Mouse (Mus musculus) mature B cell (primary cell): ENCODE data around the gene Sergef.

ENCODE experiments used
- in situ Hi-C: fragments of 300-500 bp; cut with MboI; formaldehyde crosslinking; loops from 2 replicates; pipeline ENCODE4 v1.14.3; 2019

Gene Sergef

GRCm38 (mm10) chr7:46616429-46617005 lies 23.1 kb downstream of the Sergef start:
- in situ Hi-C loops: no loop called here

- in situ Hi-C loops: no loop called here
Measured at GRCm38 (mm10) chr7:46615256-46615977, 24.2 kb downstream of the Sergef start.

- in situ Hi-C loops: no loop called here
Measured at GRCm38 (mm10) chr7:46614263-46614662, 25.3 kb downstream of the Sergef start.

GRCm38 (mm10) chr7:46613091-46613490 lies 26.5 kb downstream of the Sergef start:
- in situ Hi-C loops: no loop called here

- in situ Hi-C loops: no loop called here
Measured at GRCm38 (mm10) chr7:46612421-46612937, 27.1 kb downstream of the Sergef start.

- in situ Hi-C loops: no loop called here
Measured at GRCm38 (mm10) chr7:46611970-46612369, 27.6 kb downstream of the Sergef start.

GRCm38 (mm10) chr7:46609317-46609716 lies 30.3 kb downstream of the Sergef start:
- in situ Hi-C loops: no loop called here

GRCm38 (mm10) chr7:46607428-46608055 lies 32.1 kb downstream of the Sergef start:
- in situ Hi-C loops: no loop called here

- in situ Hi-C loops: no loop called here
Measured at GRCm38 (mm10) chr7:46607031-46607426, 32.6 kb downstream of the Sergef start.

GRCm38 (mm10) chr7:46606391-46607030 lies 33.1 kb downstream of the Sergef start:
- in situ Hi-C loops: no loop called here

- in situ Hi-C loops: loop anchor here (5.0 kb wide), 1 partner anchor 211 kb away; no protein-coding TSS in a partner anchor
Measured at GRCm38 (mm10) chr7:46603051-46603450, 36.6 kb downstream of the Sergef start.

GRCm38 (mm10) chr7:46602079-46602478 lies 37.5 kb downstream of the Sergef start:
- in situ Hi-C loops: loop anchor here (5.0 kb wide), 1 partner anchor 210 kb away; no protein-coding TSS in a partner anchor

- in situ Hi-C loops: loop anchor here (5.0 kb wide), 1 partner anchor 209 kb away; no protein-coding TSS in a partner anchor
Measured at GRCm38 (mm10) chr7:46601097-46601496, 38.5 kb downstream of the Sergef start.

- in situ Hi-C loops: no loop called here
Measured at GRCm38 (mm10) chr7:46597006-46597405, 42.6 kb downstream of the Sergef start.

GRCm38 (mm10) chr7:46591546-46591945 lies 48.1 kb downstream of the Sergef start:
- in situ Hi-C loops: no loop called here

- in situ Hi-C loops: no loop called here
Measured at GRCm38 (mm10) chr7:46589181-46589580, 50.4 kb downstream of the Sergef start.

- in situ Hi-C loops: no loop called here
Measured at GRCm38 (mm10) chr7:46588005-46588404, 51.6 kb downstream of the Sergef start.

- in situ Hi-C loops: no loop called here
Measured at GRCm38 (mm10) chr7:46587466-46587865, 52.1 kb downstream of the Sergef start.

- in situ Hi-C loops: no loop called here
Measured at GRCm38 (mm10) chr7:46586621-46587216, 52.9 kb downstream of the Sergef start.

- in situ Hi-C loops: no loop called here
Measured at GRCm38 (mm10) chr7:46582750-46583149, 56.9 kb downstream of the Sergef start.

- in situ Hi-C loops: no loop called here
Measured at GRCm38 (mm10) chr7:46581358-46581930, 58.2 kb downstream of the Sergef start.
